Mouse (Mus musculus) spleen, embryonic (tissue): ENCODE results near the gene Plpp6.
"Not testable (repeated sequence)": the region's sequence is repeated elsewhere in the genome, so short reads cannot be mapped to it uniquely, and the experiment has no call there.

Experiments
- CTCF ChIA-PET: fragments of 350-600 bp; sonication (Branson Sonifier 250); formaldehyde crosslinking; loops from one replicate; lab custom pipeline; 2022; lab: Charles Lee

The Plpp6 gene

DNA sequence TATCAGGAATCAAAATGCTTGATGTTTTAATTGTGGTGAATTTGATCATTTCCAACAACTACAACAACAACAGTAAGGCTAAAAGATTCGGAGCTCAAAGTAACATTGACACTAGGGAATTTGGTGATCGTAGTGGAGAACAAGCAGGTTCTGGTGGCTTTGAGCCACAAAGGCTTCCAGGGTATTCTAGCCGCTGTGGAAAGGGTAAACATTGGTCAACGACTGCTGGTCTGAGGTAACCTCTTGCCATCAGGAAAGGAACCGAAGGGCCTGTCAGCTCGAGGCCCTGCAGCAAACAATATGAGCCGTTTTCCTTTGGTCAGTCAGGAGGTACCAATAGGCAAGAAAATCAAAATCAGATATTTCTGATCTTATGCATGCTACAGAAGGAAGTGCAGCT lies 18.9 kb downstream of the Plpp6 start:
- CTCF ChIA-PET, result no interaction called here

DNA sequence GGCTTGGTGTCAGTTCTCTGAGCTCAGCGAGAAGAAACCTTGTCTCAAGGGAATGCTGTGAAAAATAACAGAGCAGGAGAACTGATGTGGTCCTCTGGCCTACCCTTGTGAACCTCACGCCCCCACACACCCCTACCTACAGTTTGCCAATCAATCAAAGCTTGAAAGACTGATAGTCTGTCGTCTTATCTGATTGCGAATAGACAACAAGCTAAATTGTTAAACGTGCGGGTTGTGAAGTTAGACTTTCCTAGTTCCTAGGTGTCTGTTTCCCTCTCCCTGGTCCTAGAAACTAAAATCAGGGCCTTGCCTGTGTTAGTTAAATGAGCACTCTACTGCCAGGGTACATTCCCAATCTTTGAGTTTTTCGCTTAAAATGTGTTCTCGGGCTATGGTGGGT lies 25.8 kb downstream of the Plpp6 start:
- CTCF ChIA-PET, result interaction anchor here (0.9 kb wide), 1 partner anchor 58 kb away, joined by 3 read pairs; the partner anchor contains the start of gene Ak3

DNA sequence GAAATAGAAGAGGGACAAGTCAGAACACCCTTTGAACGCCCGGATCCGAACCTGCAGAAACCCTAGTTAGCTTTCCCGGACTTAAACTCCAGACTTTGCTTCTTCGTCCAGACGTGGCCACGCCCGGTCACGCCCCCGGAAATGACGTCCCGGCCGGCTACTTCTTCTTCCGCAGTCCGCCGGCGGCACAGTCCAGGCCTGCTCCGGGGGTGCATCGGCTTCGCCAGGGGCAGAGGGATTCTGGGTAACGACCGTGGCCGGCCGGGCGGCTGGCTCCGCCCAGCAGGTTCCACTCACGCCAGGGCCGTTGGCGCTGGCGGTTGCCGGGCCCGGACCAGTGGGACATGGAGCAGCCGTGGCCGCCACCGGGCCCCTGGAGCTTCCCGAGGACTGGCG lies 26.4 kb downstream of the Plpp6 start, which contains the start of gene Cdc37l1:
Gene Cdc37l1 (plus strand): TSS at position 159 of the 396 bp plus-strand sequence.
- CTCF ChIA-PET, result interaction anchor here (0.9 kb wide), 1 partner anchor 58 kb away, joined by 3 read pairs; the partner anchor contains the start of gene Ak3

DNA sequence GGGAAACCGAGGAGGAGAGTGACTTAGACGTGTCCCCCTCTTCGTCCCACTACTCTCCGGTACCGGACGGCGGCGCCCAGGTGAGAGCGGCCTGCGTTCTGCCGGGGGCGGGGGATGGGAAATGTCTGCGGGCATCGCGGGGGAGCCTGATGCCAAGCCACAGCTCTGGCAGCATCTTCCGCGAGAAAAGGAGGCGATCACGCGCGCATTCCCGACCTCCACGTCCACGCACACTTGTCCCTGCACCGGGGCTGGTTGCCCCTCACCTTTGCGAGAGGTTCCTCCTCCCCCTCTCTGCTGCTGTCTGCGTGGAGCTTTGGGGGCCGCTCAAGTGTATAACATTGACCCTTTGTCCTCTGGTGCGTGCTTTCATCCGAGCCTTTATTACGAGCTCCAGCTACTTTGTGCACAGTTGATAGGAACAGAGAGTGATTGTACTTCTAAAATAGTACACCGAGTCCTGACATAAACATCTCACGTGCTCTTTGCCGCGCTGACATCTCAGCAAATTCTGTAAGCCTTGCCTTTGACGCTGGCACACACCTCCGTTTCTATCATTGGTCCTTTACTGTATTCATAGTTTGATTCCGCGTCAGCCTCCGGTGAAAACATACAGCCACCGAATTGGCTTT lies 27.0 kb downstream of the Plpp6 start:
- CTCF ChIA-PET, result interaction anchor here (0.9 kb wide), 1 partner anchor 57 kb away, joined by 3 read pairs; the partner anchor contains the start of gene Ak3

DNA sequence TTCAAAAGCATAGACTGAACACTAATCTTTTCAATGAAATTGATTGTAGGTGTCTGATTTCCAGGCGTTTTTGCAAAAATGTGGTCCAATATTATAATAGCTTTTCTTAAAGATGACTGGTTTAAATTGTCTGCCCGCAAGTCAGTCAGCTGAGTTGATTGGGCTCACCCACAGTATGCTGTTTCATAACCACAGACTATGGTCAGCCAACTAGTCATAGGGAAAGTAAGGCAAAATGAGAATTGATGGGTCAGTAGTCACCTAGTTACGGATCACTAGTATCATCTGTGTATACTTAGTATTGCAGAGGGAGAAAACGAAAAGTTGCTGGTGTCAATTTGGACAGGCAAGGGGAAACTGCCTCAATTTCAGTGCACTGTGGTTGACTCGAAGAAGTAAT lies 27.6 kb downstream of the Plpp6 start:
- CTCF ChIA-PET, result no interaction called here

DNA sequence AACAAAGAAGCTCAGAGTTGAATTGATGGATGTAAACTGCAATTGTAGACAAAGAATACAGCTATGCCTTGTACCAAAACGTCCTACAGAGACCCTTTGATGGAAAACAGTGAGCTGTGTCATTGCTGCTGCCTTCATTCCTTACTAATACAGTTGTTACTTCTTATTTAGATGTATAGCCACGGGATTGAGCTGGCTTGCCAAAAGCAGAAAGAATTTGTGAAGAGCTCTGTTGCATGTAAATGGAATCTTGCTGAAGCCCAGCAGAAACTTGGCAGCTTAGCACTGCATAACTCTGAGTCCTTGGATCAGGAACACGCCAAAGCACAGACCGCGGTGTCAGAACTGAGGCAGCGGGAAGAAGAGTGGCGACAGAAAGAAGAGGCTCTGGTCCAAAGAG lies 31.1 kb downstream of the Plpp6 start:
- CTCF ChIA-PET, result no interaction called here

DNA sequence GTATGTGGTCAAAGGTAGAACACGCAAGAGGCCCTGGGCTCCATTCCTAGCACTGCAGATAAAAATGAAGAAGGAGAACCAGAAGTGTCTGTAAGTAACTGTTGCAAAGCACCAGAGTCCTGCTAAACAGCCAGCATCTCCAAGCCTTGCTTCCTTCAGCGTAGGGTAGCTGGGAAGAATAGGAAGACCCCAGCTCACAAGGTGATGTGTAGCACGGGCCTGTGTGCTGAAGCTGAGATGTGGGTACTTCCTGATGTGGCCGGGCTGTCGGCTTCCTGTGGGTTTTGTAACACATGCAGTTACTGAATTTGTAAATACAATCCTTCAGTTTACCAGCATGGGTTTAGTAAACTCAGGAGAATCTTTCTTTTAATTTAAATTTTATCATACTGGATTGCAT lies 31.6 kb downstream of the Plpp6 start:
- CTCF ChIA-PET, result no interaction called here

DNA sequence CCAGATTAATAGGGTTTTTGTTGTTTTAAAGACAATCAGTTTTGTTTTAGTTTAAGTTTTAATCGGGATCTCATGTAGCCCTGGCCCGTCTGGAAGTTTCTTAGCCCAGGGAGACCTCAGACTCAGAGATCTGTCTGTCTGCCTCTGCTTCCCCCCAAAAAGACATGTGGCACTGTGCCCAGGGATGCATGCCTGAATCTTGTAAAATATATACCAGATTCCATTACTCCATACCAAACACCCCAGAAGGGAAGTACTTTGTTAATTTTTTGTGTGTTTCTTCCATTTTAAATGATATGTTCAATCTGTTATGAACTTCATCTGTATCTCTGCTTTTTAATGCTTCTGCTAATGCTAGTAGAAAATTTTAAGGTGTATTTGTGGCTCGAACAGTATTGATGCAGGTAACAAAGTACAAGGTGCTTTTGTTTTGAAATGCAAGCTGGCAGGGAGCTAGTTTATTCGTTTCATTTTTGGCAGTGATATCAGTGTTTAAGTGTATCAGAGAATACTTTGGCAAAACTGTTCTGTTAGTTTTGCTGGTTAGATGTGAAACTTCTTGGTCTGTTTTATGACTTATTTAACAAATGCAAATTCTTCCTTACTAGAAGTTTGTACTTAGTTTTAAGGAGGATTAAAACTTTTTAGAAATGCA lies 34.4 kb downstream of the Plpp6 start:
- CTCF ChIA-PET, result interaction anchor here (0.6 kb wide), 1 partner anchor 330 kb away, joined by 3 read pairs; no protein-coding TSS in a partner anchor

DNA sequence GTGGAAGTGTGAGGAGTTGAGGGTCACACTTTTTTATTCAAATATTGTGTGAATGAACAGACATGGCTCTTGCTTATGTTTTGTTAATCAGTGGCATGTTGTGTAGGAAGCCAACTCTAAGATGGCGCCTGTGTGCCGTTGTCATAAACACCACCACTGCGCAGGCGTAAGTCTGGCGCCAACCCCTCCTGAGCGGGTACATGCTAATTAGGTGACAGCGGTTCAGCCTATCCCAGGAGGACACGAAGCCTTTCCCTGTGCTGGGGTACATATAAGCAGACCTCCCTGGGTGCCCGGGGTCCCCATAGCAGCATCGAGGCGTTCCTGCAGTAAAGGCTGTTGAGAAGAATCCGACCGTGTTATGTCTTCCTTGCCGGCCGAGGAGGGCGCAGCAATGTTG lies 36.6 kb downstream of the Plpp6 start:
- CTCF ChIA-PET, result not testable (repeated sequence)

DNA sequence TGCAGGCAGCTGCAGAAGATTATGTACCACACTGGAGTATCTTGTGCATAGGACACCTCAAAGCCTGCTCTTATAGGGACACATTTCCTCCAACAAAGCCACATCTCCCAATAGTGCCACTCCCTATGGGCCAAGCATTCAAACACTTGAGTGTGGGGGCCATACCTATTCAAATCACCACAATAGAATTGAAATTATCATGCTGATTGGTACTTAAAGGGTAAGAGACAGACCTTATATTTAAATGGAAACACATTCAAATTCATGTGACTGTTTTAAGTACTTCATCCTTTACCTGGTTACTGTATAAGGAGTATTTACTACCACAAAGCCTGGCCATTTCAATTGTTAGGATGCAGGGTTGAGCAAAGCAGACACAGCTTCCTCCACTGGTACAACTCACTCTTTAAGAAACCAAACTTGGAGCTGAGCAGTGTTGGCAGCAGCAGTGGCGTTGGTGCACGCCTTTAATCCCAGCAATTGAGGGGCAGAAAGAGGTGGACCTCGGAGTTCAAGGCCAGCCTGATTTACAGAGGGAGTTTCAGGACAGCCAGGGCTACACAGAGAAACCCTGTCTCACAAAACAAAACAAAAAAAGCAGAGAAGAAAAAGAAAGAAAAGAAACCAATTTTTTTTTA lies 44.4 kb downstream of the Plpp6 start:
- CTCF ChIA-PET, result no interaction called here

DNA sequence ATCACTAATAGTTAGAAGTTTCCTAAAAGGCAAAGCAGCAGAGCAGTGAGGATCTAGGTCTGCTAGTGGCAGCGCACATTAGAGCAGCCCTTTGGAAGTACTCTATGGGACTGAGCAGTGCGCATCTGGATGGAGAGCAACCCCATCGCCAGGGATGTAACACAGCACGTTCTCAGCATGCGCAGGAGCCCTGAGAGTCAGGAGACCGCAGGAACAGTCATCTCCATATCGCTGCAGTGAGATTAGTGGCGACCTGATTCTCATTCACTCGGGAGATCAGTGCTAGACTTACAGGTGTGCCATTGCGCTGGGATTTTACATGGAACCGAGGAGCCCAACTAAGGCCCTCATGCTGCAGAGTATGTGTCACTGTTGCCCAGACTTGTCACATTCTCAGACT lies 45.3 kb downstream of the Plpp6 start:
- CTCF ChIA-PET, result no interaction called here

DNA sequence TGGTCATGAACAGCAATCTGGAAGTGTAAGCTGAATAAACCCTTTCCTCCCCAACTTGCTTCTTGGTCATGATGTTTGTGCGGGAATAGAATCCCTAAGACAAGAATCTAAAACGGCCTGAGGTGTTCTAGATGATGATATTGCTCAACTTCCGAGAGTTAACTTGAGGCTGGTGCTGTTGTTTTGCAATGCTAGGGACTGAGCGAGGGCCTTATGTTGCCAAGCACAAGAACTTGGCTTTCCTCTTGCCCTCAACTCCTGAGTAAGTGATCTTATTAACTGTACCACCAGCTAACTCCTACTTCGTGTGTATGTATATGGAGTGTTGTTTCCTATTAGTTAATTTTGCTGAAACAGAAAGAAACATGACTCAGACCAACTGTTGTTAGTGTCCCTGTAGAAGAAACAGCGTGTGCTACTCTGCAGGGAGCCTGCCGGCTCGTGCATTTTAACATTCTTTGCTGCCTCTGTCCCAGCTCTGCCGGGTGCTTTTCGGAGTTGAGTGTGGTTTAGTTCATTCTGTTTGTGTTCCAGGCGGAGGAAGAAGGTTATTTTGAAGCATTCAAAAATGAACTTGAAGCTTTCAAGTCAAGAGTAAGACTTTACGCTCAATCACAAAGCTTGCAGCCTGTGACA lies 47.7 kb downstream of the Plpp6 start:
- CTCF ChIA-PET, result no interaction called here

DNA sequence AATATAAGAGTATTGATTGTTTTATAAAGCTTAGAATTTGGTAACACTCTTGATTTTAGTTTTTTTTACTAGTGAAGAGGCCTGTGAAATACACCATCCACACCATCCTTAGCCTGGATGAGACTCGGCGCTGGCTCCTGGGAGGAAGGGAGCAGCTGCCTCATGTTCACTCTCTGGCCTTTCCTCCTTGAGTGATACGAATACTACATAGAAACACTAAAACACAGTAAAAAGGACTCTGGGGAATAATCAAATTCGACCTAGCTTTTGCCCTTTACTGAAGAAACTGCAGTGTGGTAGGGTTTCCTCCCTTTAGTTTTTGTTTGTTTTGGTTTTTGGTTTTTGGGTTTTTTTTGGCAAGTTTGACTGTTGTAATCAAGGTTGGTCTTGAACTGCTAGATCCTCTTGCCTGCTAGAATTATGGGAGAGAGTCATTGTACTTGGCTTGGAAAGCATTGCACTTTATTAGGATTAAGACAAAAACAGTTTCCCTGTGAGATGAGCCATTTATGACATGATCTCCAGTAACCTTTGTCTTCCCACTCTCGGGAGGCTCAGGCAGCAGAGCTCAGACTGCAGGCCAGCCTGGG lies 50.8 kb downstream of the Plpp6 start:
- CTCF ChIA-PET, result interaction anchor here (0.6 kb wide), 1 partner anchor 354 kb away, joined by 7 read pairs; no protein-coding TSS in a partner anchor

DNA sequence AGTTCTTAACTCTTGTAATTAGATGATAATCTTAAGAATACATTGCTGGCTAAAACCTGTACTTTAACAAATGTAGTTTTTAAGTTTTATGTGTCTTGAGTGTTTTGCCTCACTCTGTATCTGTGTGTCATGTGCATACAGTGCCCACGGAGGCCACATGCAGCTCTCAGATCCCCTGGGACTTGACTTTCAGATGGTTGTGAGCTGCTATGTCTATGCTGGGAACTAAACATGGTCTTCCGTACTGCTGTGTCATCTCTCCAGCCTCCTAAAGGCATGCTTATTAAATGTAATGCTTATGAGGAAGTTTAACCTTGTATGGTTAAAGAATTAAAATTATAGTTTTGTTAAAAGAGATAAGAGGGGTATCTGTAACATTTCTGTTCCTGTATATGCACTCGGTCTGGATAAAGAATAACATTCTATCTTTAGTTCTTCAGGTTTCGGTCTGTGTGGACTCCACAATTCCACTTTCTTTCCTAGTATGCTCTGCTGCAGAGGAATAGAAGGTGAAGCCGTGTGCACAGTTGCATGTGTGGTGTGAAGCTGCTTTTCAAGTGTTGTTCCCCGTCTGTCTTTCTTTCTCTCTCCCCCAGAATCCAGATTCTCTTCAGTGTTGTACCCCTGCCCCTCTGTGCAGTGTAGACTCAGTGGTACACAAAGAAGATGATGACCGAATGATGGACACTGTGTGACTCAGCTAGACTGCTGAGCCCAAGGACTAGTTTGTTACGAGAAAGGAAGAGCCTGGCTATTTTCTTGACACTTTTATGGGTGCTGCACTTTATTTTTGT lies 51.9 kb downstream of the Plpp6 start:
- CTCF ChIA-PET, result interaction anchor here (0.7 kb wide), 1 partner anchor 112 kb away, joined by 3 read pairs; no protein-coding TSS in a partner anchor

DNA sequence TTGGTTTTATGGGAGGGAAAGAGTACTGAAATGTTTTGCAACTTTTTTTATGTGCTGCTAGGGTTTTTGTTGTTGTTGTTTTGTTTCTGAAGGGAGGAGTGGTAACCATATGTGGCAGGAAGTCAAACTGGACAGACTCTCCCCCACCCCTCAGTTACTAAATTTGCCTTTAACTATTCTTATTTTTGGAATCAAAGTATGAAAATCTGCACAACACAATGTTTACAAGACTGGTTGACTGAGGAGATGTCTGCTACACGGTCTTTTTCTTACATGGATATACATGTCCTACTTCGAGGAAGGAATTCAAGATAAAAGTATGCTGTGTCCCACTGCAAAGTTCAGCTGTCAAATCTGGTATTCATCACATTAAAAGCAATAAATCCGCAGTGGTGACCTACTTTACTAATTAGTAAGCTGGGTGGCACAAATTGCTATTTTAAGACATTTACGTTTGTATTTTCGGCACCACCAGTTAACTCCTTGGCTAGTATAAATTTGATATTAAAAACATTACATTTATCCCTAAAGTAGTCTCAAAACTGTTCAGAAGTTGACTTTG lies 52.5 kb downstream of the Plpp6 start:
- CTCF ChIA-PET, result interaction anchor here (0.7 kb wide), 1 partner anchor 111 kb away, joined by 3 read pairs; no protein-coding TSS in a partner anchor
